Mouse (Mus musculus) limb, embryonic 14.5 days (tissue): ENCODE measurements at regions not wholly inside any gene's neighbourhood (a gene's known extent, or its start where the extent isn't known, plus 50 kb on each side); places are given as distances from the start of the nearest gene placed in this dataset.
A peak's percentile ranks its signal among the peaks of the same experiment; 100 is the strongest.

Source experiments
- ATAC-seq: fragments of 200-750 bp; cut with Nextera tagmentation; 2 replicates; pipeline ENCODE4 v1.8.0; 2017; ENCODE audit warnings: low read depth, moderate number of reproducible peaks, moderate TSS enrichment; ENCODE audit not compliant: low FRiP score
- DNase-seq: peaks from one replicate; pipeline ENCODE4 v3.0.0-alpha.2; 2015; ENCODE audit warnings: low spot score
- H3K27ac ChIP-seq: fragments of 300-500 bp; sonication (generic); replicated peaks from 2 replicates; pipeline ENCODE4 v1.5.1; 2014; ENCODE audit warnings: low read depth, mild to moderate bottlenecking, low read length, moderate library complexity, mixed read lengths
- H3K27me3 ChIP-seq: fragments of 300-500 bp; sonication (generic); 2 replicates; pipeline ENCODE4 v1.6.1; 2014; ENCODE audit warnings: low read length, mixed read lengths; ENCODE audit not compliant: control insufficient read depth, insufficient read depth
- H3K36me3 ChIP-seq: fragments of 300-500 bp; sonication (generic); 2 replicates; pipeline ENCODE4 v1.6.1; 2014; ENCODE audit warnings: mild to moderate bottlenecking, low read length, moderate library complexity, mixed read lengths; ENCODE audit not compliant: control insufficient read depth, insufficient read depth
- H3K4me1 ChIP-seq: fragments of 300-500 bp; sonication (generic); 2 replicates; pipeline ENCODE4 v1.6.1; 2014; ENCODE audit warnings: antibody characterized with exemption, low read length, mixed read lengths; ENCODE audit not compliant: control insufficient read depth, insufficient read depth
- H3K4me2 ChIP-seq: fragments of 300-500 bp; sonication (generic); replicated peaks from 2 replicates; pipeline ENCODE4 v1.6.1; 2014; ENCODE audit warnings: low read depth, mild to moderate bottlenecking, low read length, moderate library complexity; ENCODE audit not compliant: severe bottlenecking
- H3K4me3 ChIP-seq: fragments of 300-500 bp; sonication (generic); replicated peaks from 2 replicates; pipeline ENCODE4 v1.5.1; 2014; ENCODE audit warnings: low read length
- H3K9ac ChIP-seq: fragments of 300-500 bp; sonication (generic); 2 replicates; pipeline ENCODE4 v1.6.1; 2014; ENCODE audit warnings: mild to moderate bottlenecking, low read depth, low read length, moderate library complexity; ENCODE audit not compliant: severe bottlenecking
- H3K9me3 ChIP-seq: fragments of 300-500 bp; sonication (generic); 2 replicates; pipeline ENCODE4 v1.6.1; 2016; ENCODE audit warnings: low read length; ENCODE audit not compliant: control insufficient read depth
- POLR2A ChIP-seq: fragments of 200-500 bp; IDR thresholded peaks from 2 replicates; pipeline ENCODE4 v1.8.0; 2012; ENCODE audit warnings: inconsistent platforms, mild to moderate bottlenecking, moderate library complexity, borderline replicate concordance; ENCODE audit not compliant: insufficient read depth, insufficient read length; ENCODE audit errors: extremely low read depth
- WGBS: fragments of 180-500 bp; shearing (Covaris S2); extraction: QIAGEN DNeasy Blood & Tissue Kit; methylation state at CpG from one replicate; pipeline ENCODE4 v1.1.7; 2014; 5-methylcytosine and 5-hydroxymethylcytosine counted together

- ATAC-seq, result no peak
- no peak overlapping the region; the same call in 1 of the 2 replicates for H3K4me3 ChIP-seq
Observed at GRCm38 (mm10) chr1:41275642-41276041, 470.2 kb downstream of the Tmem182 start.

GRCm38 (mm10) chr1:41276303-41276702, 470.9 kb downstream of the Tmem182 start:
- no peak for TF ChIP-seq POLR2A
- no peak overlapping the region for H3K27ac ChIP-seq
- ATAC-seq (no peak), DNase-seq (no peak)
- H3K4me3 ChIP-seq, result no peak overlapping the region
- 0 out of 2 replicates have a peak, but pooled peaks cover 3% of the 10 kb centered on the region for H3K4me1 ChIP-seq
- H3K36me3 ChIP-seq, result no peaks in the 10 kb centered on the region
- H3K9ac ChIP-seq, result no peak overlapping the region
- H3K9me3 ChIP-seq, result no peaks in the 10 kb centered on the region
- WGBS, result 24% methylated on average over 6 of the region's 6 CpGs
- H3K27me3 ChIP-seq, result no peaks in the 10 kb centered on the region
- H3K4me2 ChIP-seq, result no peak overlapping the region

More at GRCm38 (mm10) chr1:41275642-41276041, 470.2 kb downstream of the Tmem182 start:
- 20% methylated on average over 6 of the region's 6 CpGs for WGBS
- Histone ChIP-seq H3K36me3 (no peaks in the 10 kb centered on the region), H3K4me2 (peak overlapping the region; percentile 36), H3K27me3 (no peaks in the 10 kb centered on the region), H3K4me1 (peaks cover 4% of the 10 kb centered on the region; the same call in 1 of the 2 replicates), H3K27ac (no peak overlapping the region), H3K9me3 (no peaks in the 10 kb centered on the region), H3K9ac (no peak overlapping the region)
- no peak for TF ChIP-seq POLR2A
- no peak for DNase-seq

- Histone ChIP-seq H3K9me3 (no peaks in the 10 kb centered on the region), H3K4me3 (no peak overlapping the region), H3K27me3 (no peaks in the 10 kb centered on the region), H3K4me1 (no peaks in the 10 kb centered on the region), H3K4me2 (no peak overlapping the region), H3K27ac (no peak overlapping the region), H3K9ac (no peak overlapping the region), H3K36me3 (no peaks in the 10 kb centered on the region)
- no peak for DNase-seq
- no peak for ATAC-seq
- 81% methylated on average over 9 of the region's 9 CpGs for WGBS
- no peak for TF ChIP-seq POLR2A
Observed at GRCm38 (mm10) chr1:41285221-41285620, 479.8 kb downstream of the Tmem182 start.

- no peaks in the 10 kb centered on the region for H3K4me1 ChIP-seq
- no peak overlapping the region for H3K9ac ChIP-seq
- no peaks in the 10 kb centered on the region for H3K36me3 ChIP-seq
- no peak overlapping the region for H3K4me3 ChIP-seq
- no peaks in the 10 kb centered on the region for H3K9me3 ChIP-seq
- no peak overlapping the region for H3K27ac ChIP-seq
- TF ChIP-seq POLR2A, result no peak
- no peak for ATAC-seq
- no peak overlapping the region for H3K4me2 ChIP-seq
- 71% methylated on average over 9 of the region's 9 CpGs for WGBS
- no peak for DNase-seq
- H3K27me3 ChIP-seq, result no peaks in the 10 kb centered on the region
Observed at GRCm38 (mm10) chr1:41286221-41286620, 480.8 kb downstream of the Tmem182 start.

GRCm38 (mm10) chr1:41326861-41327480, 521.6 kb downstream of the Tmem182 start:
- Histone ChIP-seq H3K4me3 (no peak overlapping the region), H3K36me3 (no peaks in the 10 kb centered on the region), H3K9me3 (no peaks in the 10 kb centered on the region), H3K27ac (no peak overlapping the region), H3K27me3 (no peaks in the 10 kb centered on the region), H3K4me1 (no peaks in the 10 kb centered on the region), H3K4me2 (no peak overlapping the region), H3K9ac (no peak overlapping the region)
- ATAC-seq (no peak), DNase-seq (peak; percentile 2)
- TF ChIP-seq POLR2A, result no peak
- WGBS, result 12% methylated on average over 3 of the region's 3 CpGs
